Mouse (Mus musculus) liver, embryonic 11.5 days (tissue): Measurements from ENCODE around the gene Six2. TPM values are rescaled to one million over a fixed set of nuclear protein-coding genes. Genes with fewer than 3 reads are reported as not detected.

Experiments
- ATAC-seq: fragments of 200-750 bp; cut with Nextera tagmentation; replicated peaks from 2 replicates; pipeline ENCODE4 v1.8.0; 2017; ENCODE audit warnings: moderate number of reproducible peaks, mild to moderate bottlenecking, moderate TSS enrichment, moderate library complexity; ENCODE audit not compliant: low FRiP score
- DNase-seq: peaks from one replicate; pipeline ENCODE4 v3.0.0-alpha.2; 2017; ENCODE audit warnings: low spot score
- H3K27ac ChIP-seq: fragments of 300-500 bp; sonication (generic); 2 replicates; pipeline ENCODE4 v1.5.1; 2014; ENCODE audit warnings: mild to moderate bottlenecking, low read depth, low read length, control low read depth
- H3K27me3 ChIP-seq: fragments of 300-500 bp; sonication (generic); replicated peaks from 2 replicates; pipeline ENCODE4 v1.6.1; 2014; ENCODE audit warnings: low read length, mixed read lengths; ENCODE audit not compliant: control insufficient read depth, insufficient read depth
- H3K36me3 ChIP-seq: fragments of 300-500 bp; sonication (generic); 2 replicates; pipeline ENCODE4 v1.6.1; 2014; ENCODE audit warnings: mild to moderate bottlenecking, low read length, moderate library complexity, mixed read lengths; ENCODE audit not compliant: control insufficient read depth, insufficient read depth
- H3K4me1 ChIP-seq: fragments of 300-500 bp; sonication (generic); replicated peaks from 2 replicates; pipeline ENCODE4 v1.6.1; 2014; ENCODE audit warnings: low read length, mixed read lengths; ENCODE audit not compliant: control insufficient read depth, insufficient read depth
- H3K4me2 ChIP-seq: fragments of 300-500 bp; sonication (generic); 2 replicates; pipeline ENCODE4 v1.6.1; 2014; ENCODE audit warnings: mild to moderate bottlenecking, control low read depth, moderate library complexity
- H3K4me3 ChIP-seq: fragments of 300-500 bp; sonication (generic); 2 replicates; pipeline ENCODE4 v1.5.1; 2014; ENCODE audit warnings: low read depth, low read length, control low read depth
- H3K9ac ChIP-seq: fragments of 300-500 bp; sonication (generic); 2 replicates; pipeline ENCODE4 v1.6.1; 2014; ENCODE audit warnings: low read depth, low read length, control low read depth
- H3K9me3 ChIP-seq: fragments of 300-500 bp; sonication (generic); 2 replicates; pipeline ENCODE4 v1.6.1; 2016; ENCODE audit warnings: low read length, inconsistent platforms, mixed read lengths; ENCODE audit not compliant: control insufficient read depth
- WGBS: fragments of 180-500 bp; shearing (Covaris S2); extraction: QIAGEN DNeasy Blood & Tissue Kit; methylation state at CpG from one replicate; pipeline ENCODE4 v1.1.7; 2014; 5-methylcytosine and 5-hydroxymethylcytosine counted together
- polyA plus RNA-seq: library from polyadenylated mRNA; unstranded; fragments of >200 nt; fragmentation: Nextera tagmentation; extraction: Ambion mirVana; gene quantifications from 2 replicates; pipeline ENCODE4 v1.2.1, GENCODE M21; 2014

Gene Six2
- polyA plus RNA-seq, 1 experiment from 2014 or later = 1.0 TPM

- no peak overlapping the region for H3K9ac ChIP-seq
- 3% methylated on average over 36 of the region's 36 CpGs for WGBS
Observed at GRCm38 (mm10) chr17:85645718-85646665, 42.1 kb downstream of the Six2 start.

GRCm38 (mm10) chr17:85645312-85645711 lies 42.8 kb downstream of the Six2 start:
- Histone ChIP-seq H3K9ac (no peak overlapping the region), H3K9me3 (no peaks in the 10 kb centered on the region), H3K27me3 (peaks cover 53% of the 10 kb centered on the region), H3K27ac (no peak overlapping the region), H3K4me2 (peak overlapping the region; percentile 50), H3K4me3 (no peak overlapping the region; the same call in 1 of the 2 replicates), H3K4me1 (no peaks in the 10 kb centered on the region), H3K36me3 (no peaks in the 10 kb centered on the region)
- WGBS = 10% methylated on average over 11 of the region's 12 CpGs
- DNase-seq (no peak), ATAC-seq (no peak)

More at GRCm38 (mm10) chr17:85645718-85646665, 42.1 kb downstream of the Six2 start:
- DNase-seq = no peak
- peaks cover 51% of the 10 kb centered on the region for H3K27me3 ChIP-seq
- H3K4me1 ChIP-seq = no peaks in the 10 kb centered on the region
- no peaks in the 10 kb centered on the region for H3K36me3 ChIP-seq
- ATAC-seq = 0 out of 2 replicates have a peak, but pooled peaks have one; percentile 43
- H3K4me2 ChIP-seq = peak overlapping the region; percentile 50
- H3K27ac ChIP-seq = no peak overlapping the region
- no peaks in the 10 kb centered on the region for H3K9me3 ChIP-seq
- H3K4me3 ChIP-seq = no peak overlapping the region; the same call in 1 of the 2 replicates

GRCm38 (mm10) chr17:85637876-85638275 lies 50.2 kb downstream of the Six2 start:
- Histone ChIP-seq H3K27ac (no peak overlapping the region), H3K36me3 (no peaks in the 10 kb centered on the region), H3K9me3 (no peaks in the 10 kb centered on the region), H3K4me1 (no peaks in the 10 kb centered on the region), H3K27me3 (peaks cover 33% of the 10 kb centered on the region), H3K4me2 (no peak overlapping the region), H3K9ac (no peak overlapping the region), H3K4me3 (no peak overlapping the region)
- DNase-seq (no peak), ATAC-seq (no peak)
- WGBS = 50% methylated on average over 6 of the region's 6 CpGs

Other genes with a start within 250 kb of the Six2 start
- gene Six3, start 74.7 kb downstream of the Six2 start, polyA plus RNA-seq = not detected in 2 replicates